Mouse (Mus musculus) hindbrain, embryonic 16.5 days (tissue): ENCODE data around the gene Abca1. TPM values are rescaled to one million over a fixed set of nuclear protein-coding genes. Genes with fewer than 3 reads are reported as not detected.

Experiments
- ATAC-seq: fragments of 200-750 bp; cut with Nextera tagmentation; 2 replicates; pipeline ENCODE4 v1.8.0; 2017; ENCODE audit warnings: moderate TSS enrichment, moderate library complexity
- H3K27ac ChIP-seq: fragments of 300-500 bp; sonication (generic); 2 replicates; pipeline ENCODE4 v1.5.1; 2014; ENCODE audit warnings: low read depth, mild to moderate bottlenecking, control low read depth, low read length, moderate library complexity
- H3K27me3 ChIP-seq: fragments of 300-500 bp; sonication (generic); replicated peaks from 2 replicates; pipeline ENCODE4 v1.6.1; 2014; ENCODE audit warnings: low read length; ENCODE audit not compliant: control insufficient read depth, insufficient read depth
- H3K36me3 ChIP-seq: fragments of 300-500 bp; sonication (generic); 2 replicates; pipeline ENCODE4 v1.6.1; 2014; ENCODE audit warnings: mild to moderate bottlenecking, low read length, moderate library complexity, mixed read lengths; ENCODE audit not compliant: control insufficient read depth, insufficient read depth
- H3K4me1 ChIP-seq: fragments of 300-500 bp; sonication (generic); 2 replicates; pipeline ENCODE4 v1.6.1; 2014; ENCODE audit warnings: low read depth, low read length; ENCODE audit not compliant: control insufficient read depth, insufficient read depth
- H3K4me2 ChIP-seq: fragments of 300-500 bp; sonication (generic); 2 replicates; pipeline ENCODE4 v1.6.1; 2014; ENCODE audit warnings: mild to moderate bottlenecking, low read length, control low read depth, moderate library complexity
- H3K4me3 ChIP-seq: fragments of 300-500 bp; sonication (generic); 2 replicates; pipeline ENCODE4 v1.5.1; 2014; ENCODE audit warnings: mild to moderate bottlenecking, low read length, control low read depth, moderate library complexity
- H3K9ac ChIP-seq: fragments of 300-500 bp; sonication (generic); 2 replicates; pipeline ENCODE4 v1.6.1; 2014; ENCODE audit warnings: low read depth, mild to moderate bottlenecking, control low read depth, low read length, moderate library complexity
- H3K9me3 ChIP-seq: fragments of 300-500 bp; sonication (generic); 2 replicates; pipeline ENCODE4 v1.6.1; 2014; ENCODE audit warnings: mild to moderate bottlenecking, low read length, moderate library complexity; ENCODE audit not compliant: control insufficient read depth
- WGBS: fragments of 180-500 bp; shearing (Covaris S2); extraction: QIAGEN DNeasy Blood & Tissue Kit; methylation state at CpG from one replicate; pipeline ENCODE4 v1.1.7; 2014; 5-methylcytosine and 5-hydroxymethylcytosine counted together
- polyA plus RNA-seq: library from polyadenylated mRNA; unstranded; fragments of >200 nt; fragmentation: Nextera tagmentation; extraction: Ambion mirVana; gene quantifications from 2 replicates; pipeline ENCODE4 v1.2.1, GENCODE M21; 2015

Gene Abca1
- polyA plus RNA-seq, 1 experiment from 2014 or later: 9.4 TPM

DNA sequence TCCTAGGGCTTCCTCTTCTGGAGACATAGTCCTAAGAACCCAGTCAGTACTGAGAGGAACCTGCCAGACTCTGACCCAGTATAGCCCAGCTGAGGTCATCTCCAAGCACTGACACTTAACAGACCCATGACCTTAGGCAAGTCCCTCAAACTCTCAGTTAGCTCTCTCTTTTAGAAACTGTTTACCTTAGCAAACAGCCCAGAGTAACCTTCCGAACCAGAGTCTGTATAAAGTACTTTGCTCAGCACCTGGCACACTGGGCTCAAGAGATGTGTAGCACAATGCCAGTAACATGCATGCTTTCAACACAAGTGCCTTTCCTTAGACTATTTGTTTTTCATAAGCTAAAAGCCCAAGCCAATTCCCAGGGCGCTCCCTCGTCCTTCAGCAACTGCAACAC, 79.4 kb downstream of the Abca1 start:
- Histone ChIP-seq H3K4me1 (no peaks in the 10 kb centered on the region), H3K9ac (no peak overlapping the region), H3K4me2 (no peak overlapping the region), H3K27me3 (no peaks in the 10 kb centered on the region), H3K36me3 (peaks cover 8% of the 10 kb centered on the region), H3K4me3 (no peak overlapping the region), H3K9me3 (no peaks in the 10 kb centered on the region), H3K27ac (no peak overlapping the region)
- WGBS: 83% methylated on average over 3 of the region's 3 CpGs
- ATAC-seq: no peak

DNA sequence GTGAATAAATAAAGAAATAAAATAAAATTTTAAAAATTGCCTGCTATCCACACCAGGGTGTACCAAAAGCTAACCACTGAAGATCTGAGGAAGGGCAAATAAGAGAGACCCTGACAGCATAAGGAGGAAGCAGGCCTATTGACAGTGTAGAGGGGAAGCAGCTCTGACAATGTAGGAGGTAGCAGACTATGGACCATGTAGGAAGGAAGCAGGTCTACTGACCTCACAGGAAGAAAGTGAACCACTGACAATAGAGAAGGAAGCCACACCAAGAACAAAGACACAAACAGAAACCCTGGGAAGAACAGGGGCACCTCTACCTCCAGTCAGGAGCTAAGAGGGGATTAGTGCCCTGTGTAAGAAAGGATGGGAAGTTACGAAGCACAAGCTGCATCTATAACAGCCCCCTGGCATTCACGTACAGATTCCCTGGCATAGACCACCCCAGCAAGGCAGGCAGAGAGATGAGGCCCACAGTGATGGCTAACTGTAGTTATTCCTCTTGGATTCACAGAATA, 80.8 kb downstream of the Abca1 start:
- WGBS: 93% methylated on average over 2 of the region's 2 CpGs
- no peaks in the 10 kb centered on the region for H3K4me1 ChIP-seq
- H3K27me3 ChIP-seq: no peaks in the 10 kb centered on the region
- no peak overlapping the region for H3K4me3 ChIP-seq
- no peak overlapping the region for H3K27ac ChIP-seq
- ATAC-seq: no peak
- H3K9ac ChIP-seq: no peak overlapping the region
- H3K4me2 ChIP-seq: no peak overlapping the region
- H3K9me3 ChIP-seq: no peaks in the 10 kb centered on the region
- H3K36me3 ChIP-seq: peaks cover 4% of the 10 kb centered on the region; the same call in 1 of the 2 replicates

DNA sequence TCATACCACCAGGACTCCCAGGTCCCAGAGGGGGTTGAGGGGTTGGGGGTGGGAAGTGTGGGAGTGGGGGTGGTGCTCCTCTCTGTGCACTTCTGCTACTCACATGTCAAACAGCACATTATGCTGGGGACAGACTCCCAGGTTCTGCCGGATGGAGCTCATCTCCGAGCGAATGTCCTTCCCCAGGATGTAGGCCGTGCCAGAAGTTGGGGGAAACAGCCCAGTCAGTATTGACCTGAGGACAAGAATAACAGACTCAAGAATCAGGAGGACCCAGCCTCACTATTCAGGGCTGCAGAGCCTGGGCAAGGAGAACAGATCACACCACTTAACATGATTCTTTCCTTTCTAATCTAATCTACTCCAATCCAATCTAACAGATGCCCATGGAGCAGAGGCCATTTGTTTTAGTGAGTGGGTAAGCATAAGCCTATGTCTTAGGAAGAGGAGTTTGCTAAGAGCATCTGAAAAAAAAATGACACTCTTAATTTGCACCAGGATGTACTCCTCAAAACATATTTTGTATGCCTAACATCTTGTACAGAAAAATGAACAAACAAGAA, 82.8 kb downstream of the Abca1 start:
- Histone ChIP-seq H3K4me2 (no peak overlapping the region), H3K36me3 (peaks cover 4% of the 10 kb centered on the region; the same call in 1 of the 2 replicates), H3K9me3 (no peaks in the 10 kb centered on the region), H3K27ac (no peak overlapping the region), H3K4me3 (no peak overlapping the region), H3K9ac (no peak overlapping the region), H3K4me1 (no peaks in the 10 kb centered on the region), H3K27me3 (no peaks in the 10 kb centered on the region)
- ATAC-seq: no peak
- WGBS: 91% methylated on average over 4 of the region's 4 CpGs

DNA sequence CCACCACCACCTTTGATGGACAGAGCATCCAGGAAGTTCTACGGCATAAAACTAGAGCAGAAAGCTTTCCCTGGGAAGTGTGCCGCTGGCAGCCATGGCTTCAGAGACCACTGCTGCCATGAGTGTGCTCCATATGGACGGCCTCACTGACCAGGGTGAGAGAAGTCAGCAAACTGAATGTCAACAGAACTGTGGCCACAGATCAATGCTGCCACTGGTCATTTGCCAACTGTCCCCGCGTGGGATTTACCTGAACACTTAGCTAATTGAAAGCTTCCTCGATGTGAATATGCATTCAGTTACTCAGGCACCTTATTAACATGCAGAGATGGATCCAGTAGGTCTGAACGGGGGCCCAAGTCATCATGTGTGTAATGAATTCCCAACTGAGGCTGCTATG, 86.7 kb downstream of the Abca1 start:
- no peak overlapping the region for H3K4me3 ChIP-seq
- peaks cover 13% of the 10 kb centered on the region; the same call in 1 of the 2 replicates for H3K36me3 ChIP-seq
- no peak for ATAC-seq
- no peaks in the 10 kb centered on the region for H3K9me3 ChIP-seq
- no peaks in the 10 kb centered on the region for H3K27me3 ChIP-seq
- H3K27ac ChIP-seq: no peak overlapping the region
- no peak overlapping the region for H3K9ac ChIP-seq
- WGBS: 88% methylated on average over 7 of the region's 7 CpGs
- no peaks in the 10 kb centered on the region for H3K4me1 ChIP-seq
- H3K4me2 ChIP-seq: no peak overlapping the region

DNA sequence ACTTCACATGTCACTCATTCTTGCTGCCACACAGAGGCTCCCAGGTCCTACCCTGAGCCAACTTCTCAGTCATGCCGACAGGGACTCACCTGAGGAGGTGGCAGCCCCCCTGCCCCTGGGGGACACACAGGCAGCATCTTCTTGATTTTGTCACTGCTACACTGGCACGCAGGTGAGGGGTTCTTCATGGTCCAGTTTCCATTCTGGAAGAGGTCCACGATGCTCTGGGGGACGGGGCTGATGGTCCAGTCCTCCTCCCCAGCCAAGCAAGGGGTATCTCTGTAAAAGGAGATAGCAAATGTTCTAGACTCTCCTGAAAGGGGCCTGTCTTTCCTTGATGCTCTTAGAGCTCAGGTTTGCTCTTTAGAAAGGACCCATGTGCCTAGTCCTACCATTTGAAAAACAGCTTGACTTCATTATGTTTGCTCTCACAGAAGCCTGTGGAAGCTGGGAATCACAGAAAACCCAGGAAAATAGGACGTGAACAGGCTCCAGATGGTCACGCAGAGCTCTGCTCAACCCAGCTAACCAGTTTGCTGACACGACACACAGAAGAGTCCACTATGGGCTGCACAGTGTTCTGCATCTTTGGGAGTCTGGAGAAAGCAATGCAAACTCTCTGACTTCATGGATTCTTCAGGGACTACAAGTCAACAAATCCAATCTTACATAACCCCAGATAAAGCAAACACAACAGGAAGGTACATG, 97.2 kb downstream of the Abca1 start:
- no peaks in the 10 kb centered on the region for H3K27me3 ChIP-seq
- no peaks in the 10 kb centered on the region for H3K9me3 ChIP-seq
- no peak overlapping the region for H3K4me2 ChIP-seq
- H3K27ac ChIP-seq: no peak overlapping the region
- ATAC-seq: no peak
- 92% methylated on average over 7 of the region's 7 CpGs for WGBS
- no peak overlapping the region for H3K4me3 ChIP-seq
- no peaks in the 10 kb centered on the region for H3K4me1 ChIP-seq
- peaks cover 8% of the 10 kb centered on the region; the same call in 1 of the 2 replicates for H3K36me3 ChIP-seq
- no peak overlapping the region for H3K9ac ChIP-seq

DNA sequence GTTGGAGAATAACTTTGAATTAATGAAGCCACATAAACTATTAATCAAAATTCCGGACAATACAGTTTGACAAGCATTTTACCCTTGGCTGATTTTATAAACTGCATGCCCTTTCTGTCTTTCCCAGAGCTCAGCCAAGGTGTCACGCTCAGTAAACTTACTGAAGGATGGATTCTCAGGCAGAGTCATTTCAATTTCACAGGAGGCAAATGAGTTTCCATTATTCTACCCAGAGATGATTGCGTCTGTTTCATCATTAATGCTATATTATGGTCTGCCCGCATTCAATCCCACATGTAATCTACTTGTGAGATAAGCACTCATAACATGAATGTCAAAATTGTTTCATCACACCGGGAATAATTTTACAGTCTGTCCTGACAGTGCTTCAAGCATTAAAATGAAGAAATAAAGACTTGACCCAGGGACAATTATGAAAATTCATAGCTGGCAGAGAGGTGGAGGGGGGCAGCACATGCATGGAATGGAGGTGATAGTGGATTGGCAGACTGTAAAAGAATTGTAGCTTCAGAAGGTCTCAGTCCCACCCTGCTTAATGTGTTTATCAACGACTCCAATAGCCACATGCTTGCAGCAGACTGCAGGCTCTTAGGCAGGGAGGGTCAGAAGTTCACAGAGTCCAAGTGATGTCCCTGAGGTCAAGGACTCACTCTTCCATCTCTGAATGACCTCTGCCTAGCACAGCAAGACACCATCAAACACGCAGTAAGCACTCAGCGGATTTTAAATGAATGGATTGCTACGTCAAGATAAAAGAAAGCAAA, 113.3 kb downstream of the Abca1 start:
- WGBS: 44% methylated on average over 9 of the region's 9 CpGs
- peak; percentile 30; the same call in 1 of the 2 replicates for ATAC-seq
- H3K4me3 ChIP-seq: no peak overlapping the region
- H3K27ac ChIP-seq: no peak overlapping the region
- no peak overlapping the region for H3K9ac ChIP-seq
- H3K9me3 ChIP-seq: no peaks in the 10 kb centered on the region
- H3K4me1 ChIP-seq: no peaks in the 10 kb centered on the region
- H3K27me3 ChIP-seq: no peaks in the 10 kb centered on the region
- no peak overlapping the region for H3K4me2 ChIP-seq
- H3K36me3 ChIP-seq: no peaks in the 10 kb centered on the region

DNA sequence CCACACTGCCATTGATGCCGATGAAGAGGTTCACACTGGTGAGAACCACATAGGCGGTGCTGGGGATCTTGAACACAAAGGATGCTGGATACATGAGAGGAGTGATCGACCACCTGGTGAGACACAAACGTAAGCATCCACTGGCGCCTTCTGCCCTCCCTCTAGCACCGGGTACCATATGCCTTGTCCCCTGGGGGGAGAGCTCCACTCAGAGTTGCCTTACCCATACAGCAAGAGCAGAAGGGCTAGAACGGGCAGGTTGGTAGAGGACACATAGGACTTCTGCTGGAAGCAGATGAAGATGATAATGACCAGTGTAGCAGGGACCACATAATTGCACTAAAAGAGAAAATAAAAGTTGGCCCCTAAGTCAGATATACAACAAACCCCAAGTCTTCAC, 113.9 kb downstream of the Abca1 start:
- Histone ChIP-seq H3K36me3 (no peaks in the 10 kb centered on the region), H3K9me3 (no peaks in the 10 kb centered on the region), H3K4me1 (no peaks in the 10 kb centered on the region), H3K27ac (no peak overlapping the region), H3K9ac (no peak overlapping the region), H3K4me2 (no peak overlapping the region), H3K4me3 (no peak overlapping the region), H3K27me3 (no peaks in the 10 kb centered on the region)
- ATAC-seq: peak; percentile 17; the same call in 1 of the 2 replicates
- 70% methylated on average over 7 of the region's 7 CpGs for WGBS

DNA sequence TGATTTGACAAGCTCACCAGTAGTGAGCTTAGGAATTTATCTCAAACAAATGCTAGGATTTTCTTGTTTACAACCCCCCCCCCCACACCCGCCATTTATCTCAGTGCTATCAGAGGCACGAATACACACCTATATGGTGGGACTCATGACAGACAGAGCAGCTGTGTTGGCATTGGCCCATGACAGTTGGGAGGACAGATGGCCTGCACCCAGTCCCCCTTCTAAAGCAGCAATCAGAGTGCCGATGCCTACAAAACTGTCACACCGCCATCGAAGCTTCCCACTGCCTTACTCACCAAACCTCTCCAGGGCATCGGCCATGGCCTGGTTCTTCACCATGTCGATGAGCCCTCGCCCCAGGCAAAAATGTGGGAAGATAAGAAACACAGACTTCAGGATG, 115.9 kb downstream of the Abca1 start:
- WGBS: 86% methylated on average over 8 of the region's 8 CpGs
- no peak overlapping the region for H3K27ac ChIP-seq
- H3K36me3 ChIP-seq: no peaks in the 10 kb centered on the region
- H3K4me1 ChIP-seq: no peaks in the 10 kb centered on the region
- H3K4me2 ChIP-seq: no peak overlapping the region
- H3K9me3 ChIP-seq: no peaks in the 10 kb centered on the region
- no peak overlapping the region for H3K9ac ChIP-seq
- peak; percentile 64; the same call in 1 of the 2 replicates for ATAC-seq
- H3K27me3 ChIP-seq: no peaks in the 10 kb centered on the region
- H3K4me3 ChIP-seq: no peak overlapping the region
